Mouse (Mus musculus): ENCODE data around the gene Rassf8.

DNA sequence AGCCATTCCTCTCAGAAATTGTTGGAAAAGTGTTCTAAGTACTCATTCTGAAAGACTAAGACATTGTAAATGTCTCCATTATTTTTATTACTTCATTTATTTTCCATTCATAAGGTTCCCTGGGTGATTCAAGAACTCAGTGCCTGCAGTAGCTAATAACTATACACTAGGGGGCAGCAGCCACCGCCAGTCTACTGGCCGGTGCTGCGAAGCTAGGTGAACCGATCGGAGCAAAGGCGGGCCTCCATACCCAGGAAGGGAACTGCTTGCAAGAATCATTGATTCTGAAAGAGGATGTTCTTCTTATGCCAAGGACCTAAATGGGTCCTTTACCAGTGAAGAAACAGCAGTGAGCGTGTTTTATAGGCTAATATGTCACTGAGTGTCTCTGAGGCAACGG is 83.6 kb downstream of the Rassf8 start:
- peak; percentile 93 for TF ChIP-seq CTCF (IDR thresholded peaks at IDR 0.05; ENCODE audit: low read depth, low read length)
- no peak for TF ChIP-seq POLR2A (IDR thresholded peaks at IDR 0.05; ENCODE audit: borderline replicate concordance, low read depth, low read length)
